Mouse (Mus musculus) erythroblast, embryonic 14.5 days (primary cell): ENCODE measurements around the gene 2010300C02Rik.

Experiments used
- GATA1 ChIP-seq: IDR thresholded peaks from 2 replicates; pipeline ENCODE4 v1.6.1; 2012; ENCODE audit warnings: low read length, inconsistent platforms, mixed read lengths
- TAL1 ChIP-seq: IDR thresholded peaks from 3 replicates; pipeline ENCODE4 v1.6.1; 2012; ENCODE audit warnings: low read length, inconsistent platforms, mixed read lengths

GRCm38 (mm10) chr1:37735932-37736331, 16.0 kb upstream of the 2010300C02Rik start:
- TF ChIP-seq GATA1 (no peak), TAL1 (no peak)
